Mouse (Mus musculus): Measurements from ENCODE around the gene Cad. TPM values are rescaled to one million over a fixed set of nuclear protein-coding genes. Genes with fewer than 3 reads are reported as not detected.

The Cad gene
- 10 to 100 TPM; 25.6 to 26.0 TPM for total RNA-seq (2023)

GRCm38 (mm10) chr5:31054261-31055215 is at the start of gene Cad:
Gene Cad, plus strand, starts transcription at chr5:31054780.

DNA sequence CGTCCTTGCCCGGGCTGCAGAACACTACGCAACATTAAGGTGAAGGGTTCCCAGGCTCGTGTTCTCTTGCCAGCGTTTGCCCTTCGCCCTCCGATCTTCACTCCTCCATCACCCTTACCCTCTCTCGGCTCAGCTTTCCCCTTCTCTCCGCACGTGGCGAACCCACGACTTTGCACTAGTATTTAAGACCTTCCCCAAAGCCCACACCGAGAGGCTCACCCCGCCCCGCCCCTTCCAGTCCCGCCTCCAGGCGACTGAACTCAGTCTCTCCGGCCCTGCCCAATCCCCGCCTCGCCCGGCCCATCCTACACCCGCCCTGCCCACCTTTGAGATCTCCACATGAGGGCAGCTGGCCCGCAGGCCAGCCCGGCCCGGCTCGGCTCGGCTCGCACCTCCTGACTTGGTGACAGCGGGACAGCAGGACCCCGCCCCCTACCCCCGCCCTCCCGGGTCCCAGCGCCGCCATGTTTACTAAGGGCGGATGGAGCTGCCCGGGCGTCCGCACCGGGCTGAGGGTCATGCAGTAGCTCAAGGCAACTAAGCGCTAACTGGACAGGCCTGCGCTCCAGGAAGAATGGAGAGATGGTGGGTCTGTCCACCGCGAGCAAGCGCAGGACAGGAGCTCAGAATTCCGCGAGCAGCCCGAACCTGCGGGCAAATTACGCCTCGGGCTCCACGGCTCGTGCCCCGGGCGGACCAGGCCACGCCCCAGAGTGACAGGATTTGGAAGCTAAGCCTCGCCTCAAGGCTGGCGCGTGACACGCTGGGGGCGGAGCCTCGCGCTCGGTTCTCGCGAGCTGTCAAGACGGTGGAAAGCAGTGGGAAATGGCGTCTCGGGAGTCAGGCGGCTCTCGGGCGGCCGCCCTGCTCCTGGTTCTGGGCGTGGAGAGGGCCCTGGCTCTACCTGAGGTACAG is 6.5 kb upstream of the Cad start, which contains the start of gene Atraid:
Atraid (plus strand) TSS at position 465 of the 915 bp plus-strand sequence.

DNA sequence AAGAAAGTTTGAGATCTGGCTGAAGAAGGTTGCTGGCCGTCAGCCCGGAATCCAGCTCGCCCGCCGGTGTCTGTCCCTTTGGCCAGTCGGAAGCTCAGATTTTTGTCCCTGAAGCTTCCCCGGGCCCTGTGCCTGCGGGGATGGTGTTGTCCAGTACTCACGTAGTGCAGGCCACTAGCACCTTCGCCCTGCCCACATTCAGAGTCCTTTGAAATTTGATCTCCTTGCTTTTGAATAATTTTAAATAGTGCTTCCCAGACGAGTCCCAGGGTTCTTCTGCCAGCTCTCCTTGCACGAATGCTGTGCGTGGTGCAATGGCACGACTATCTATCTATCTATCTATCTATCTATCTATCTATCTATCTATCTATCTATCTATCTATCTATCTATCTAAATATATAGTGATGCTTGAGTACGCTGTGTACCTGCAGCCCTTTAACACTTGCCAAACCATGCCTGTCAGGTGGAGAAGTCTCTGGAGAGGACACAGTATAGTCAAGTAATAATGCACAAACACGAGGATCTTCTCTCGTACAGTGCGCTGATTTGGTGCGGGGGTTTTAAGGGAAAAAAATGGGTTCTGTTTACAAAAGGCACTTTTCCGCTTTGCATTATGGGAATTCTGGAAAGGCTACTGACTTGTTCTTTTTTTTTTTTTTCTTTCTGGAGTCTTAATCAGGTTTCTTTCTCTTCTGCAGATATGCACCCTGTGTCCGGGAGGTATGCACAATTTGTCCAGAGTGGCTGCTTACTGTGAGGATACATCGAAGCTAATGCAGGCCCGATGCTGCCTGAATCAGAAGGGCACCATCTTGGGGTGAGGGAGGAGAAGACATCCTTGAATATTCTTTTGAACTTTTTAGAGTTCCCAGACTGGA is 5.6 kb upstream of the Cad start, which contains the start of gene Slc5a6:
Slc5a6 (minus strand) TSS at position 162 of the 879 bp plus-strand sequence.

GRCm38 (mm10) chr5:31105814-31106335 is 51.3 kb downstream of the Cad start, which contains the start of gene Dnajc5g:
Gene Dnajc5g, plus strand, starts transcription at chr5:31106285.

GRCm38 (mm10) chr5:31108000-31108490 is 53.5 kb downstream of the Cad start, which contains the start of gene Slc30a3:
Gene Slc30a3, minus strand, starts transcription at chr5:31108237.

GRCm38 (mm10) chr5:31116354-31116753 is 61.8 kb downstream of the Cad start, which contains the start of gene Trim54:
Gene Trim54, plus strand, starts transcription at chr5:31116712.

Other genes with a start within 250 kb of the Cad start
- 1 to 10 TPM; 1.2 to 1.5 TPM for gene Mapre3, start 240.1 kb upstream of the Cad start, total RNA-seq (2023)
- gene Tmem214, start 186.8 kb upstream of the Cad start, total RNA-seq (2023): 10 to 100 TPM; 28.7 to 32.9 TPM
- 1 to 10 TPM; 5.4 to 6.7 TPM for gene Agbl5, start 166.1 kb upstream of the Cad start, total RNA-seq (2023)
- gene Ost4, start 147.0 kb upstream of the Cad start, total RNA-seq (2023): 100 to 1,000 TPM; 132 to 140 TPM
- 10 to 100 TPM; 32.5 to 35.2 TPM for gene Emilin1, start 141.4 kb upstream of the Cad start, total RNA-seq (2023)
- 10 to 100 TPM; 31.1 TPM for gene Khk, start 133.3 kb upstream of the Cad start, total RNA-seq (2023)
- gene Cgref1, start 109.2 kb upstream of the Cad start, total RNA-seq (2023): 1 to 10 TPM; 1.6 to 1.7 TPM
- gene Preb, start 94.4 kb upstream of the Cad start, total RNA-seq (2023): 100 to 1,000 TPM; 261 to 281 TPM
- not detected for gene Tcf23, start 86.1 kb upstream of the Cad start, total RNA-seq (2023)
- gene Atraid, start 6.5 kb upstream of the Cad start, total RNA-seq (2023): 10 to 100 TPM; 23.2 to 25.3 TPM
- 1 to 10 TPM; 1.9 to 3.9 TPM for gene Slc5a6, start 5.9 kb upstream of the Cad start, total RNA-seq (2023)
- gene Dnajc5g, start 51.5 kb downstream of the Cad start, total RNA-seq (2023): not detected
- gene Slc30a3, start 53.5 kb downstream of the Cad start, total RNA-seq (2023): not detected
- not detected for gene Trim54, start 61.9 kb downstream of the Cad start, total RNA-seq (2023)
- gene Ucn, start 84.0 kb downstream of the Cad start, total RNA-seq (2023): not detected
- 10 to 100 TPM in 1 of 2 experiments, 1 to 10 TPM in 1; 9.4 to 14.1 TPM for gene Mpv17, start 99.5 kb downstream of the Cad start, total RNA-seq (2023)
- under 1 TPM; 0.83 to 0.97 TPM for gene Gm29609, start 125.1 kb downstream of the Cad start, total RNA-seq (2023)
- 10 to 100 TPM; 71.9 to 76.2 TPM for gene Gtf3c2, start 125.4 kb downstream of the Cad start, total RNA-seq (2023)
- 10 to 100 TPM; 50.4 to 54.9 TPM for gene Snx17, start 138.4 kb downstream of the Cad start, total RNA-seq (2023)
- gene Eif2b4, start 138.7 kb downstream of the Cad start, total RNA-seq (2023): 10 to 100 TPM; 21.2 to 26.6 TPM
- 10 to 100 TPM; 21.4 to 21.5 TPM for gene Zfp513, start 147.5 kb downstream of the Cad start, total RNA-seq (2023)
- 10 to 100 TPM; 76.0 to 81.9 TPM for gene Ppm1g, start 165.9 kb downstream of the Cad start, total RNA-seq (2023)
- gene Nrbp1, start 186.1 kb downstream of the Cad start, total RNA-seq (2023): 100 to 1,000 TPM; 133 to 161 TPM
- gene Gm9970, start 186.5 kb downstream of the Cad start, total RNA-seq (2023): 1 to 10 TPM in 1 of 2 experiments, under 1 TPM in 1; 0.92 to 1.9 TPM
- 10 to 100 TPM in 1 of 2 experiments, 1 to 10 TPM in 1; 9.2 to 12.4 TPM for gene Krtcap3, start 196.9 kb downstream of the Cad start, total RNA-seq (2023)
- 10 to 100 TPM in 1 of 2 experiments, 1 to 10 TPM in 1; 6.3 to 13.2 TPM for gene Ift172, start 236.3 kb downstream of the Cad start, total RNA-seq (2023)
- gene Fndc4, start 241.3 kb downstream of the Cad start, total RNA-seq (2023): not detected
- not detected for gene Gckr, start 242.7 kb downstream of the Cad start, total RNA-seq (2023)